Mouse (Mus musculus) limb, embryonic 12.5 days (tissue): ENCODE measurements around the gene Tmem175. TPM values are rescaled to one million over a fixed set of nuclear protein-coding genes. Genes with fewer than 3 reads are reported as not detected.

Source experiments
- ATAC-seq: fragments of 200-750 bp; cut with Nextera tagmentation; 2 replicates; pipeline ENCODE4 v1.8.0; 2017; ENCODE audit warnings: low read depth, moderate TSS enrichment; ENCODE audit not compliant: insufficient number of reproducible peaks, insufficient read depth, low FRiP score, low TSS enrichment
- H3K27ac ChIP-seq: fragments of 300-500 bp; sonication (generic); 2 replicates; pipeline ENCODE4 v1.5.1; 2016; ENCODE audit warnings: mild to moderate bottlenecking, moderate library complexity
- H3K27me3 ChIP-seq: fragments of 300-500 bp; sonication (generic); 2 replicates; pipeline ENCODE4 v1.6.1; 2016; ENCODE audit warnings: mild to moderate bottlenecking, moderate library complexity
- H3K36me3 ChIP-seq: fragments of 300-500 bp; sonication (generic); 2 replicates; pipeline ENCODE4 v1.6.1; 2016; ENCODE audit warnings: mild to moderate bottlenecking, moderate library complexity
- H3K4me1 ChIP-seq: fragments of 300-500 bp; sonication (generic); replicated peaks from 2 replicates; pipeline ENCODE4 v1.6.1; 2016
- H3K4me2 ChIP-seq: fragments of 300-500 bp; sonication (generic); 2 replicates; pipeline ENCODE4 v1.6.1; 2016; ENCODE audit warnings: mild to moderate bottlenecking, moderate library complexity
- H3K4me3 ChIP-seq: fragments of 300-500 bp; sonication (generic); replicated peaks from 2 replicates; pipeline ENCODE4 v1.5.1; 2016; ENCODE audit warnings: mild to moderate bottlenecking
- H3K9ac ChIP-seq: fragments of 300-500 bp; sonication (generic); replicated peaks from 2 replicates; pipeline ENCODE4 v1.6.1; 2016; ENCODE audit warnings: mild to moderate bottlenecking, moderate library complexity
- H3K9me3 ChIP-seq: fragments of 300-500 bp; sonication (generic); 2 replicates; pipeline ENCODE4 v1.6.1; 2016; ENCODE audit warnings: mild to moderate bottlenecking, moderate library complexity
- WGBS: fragments of 180-500 bp; shearing (Covaris S2); methylation state at CpG from one replicate; pipeline ENCODE4 v1.1.7; 2016; 5-methylcytosine and 5-hydroxymethylcytosine counted together
- polyA plus RNA-seq: library from polyadenylated mRNA; unstranded; fragments of >200 nt; fragmentation: Nextera tagmentation; extraction: Ambion mirVana; gene quantifications from 2 replicates; pipeline ENCODE4 v1.2.1, GENCODE M21; 2016

Tmem175 gene
- polyA plus RNA-seq, 1 experiment from 2014 or later: 17.8 TPM

DNA sequence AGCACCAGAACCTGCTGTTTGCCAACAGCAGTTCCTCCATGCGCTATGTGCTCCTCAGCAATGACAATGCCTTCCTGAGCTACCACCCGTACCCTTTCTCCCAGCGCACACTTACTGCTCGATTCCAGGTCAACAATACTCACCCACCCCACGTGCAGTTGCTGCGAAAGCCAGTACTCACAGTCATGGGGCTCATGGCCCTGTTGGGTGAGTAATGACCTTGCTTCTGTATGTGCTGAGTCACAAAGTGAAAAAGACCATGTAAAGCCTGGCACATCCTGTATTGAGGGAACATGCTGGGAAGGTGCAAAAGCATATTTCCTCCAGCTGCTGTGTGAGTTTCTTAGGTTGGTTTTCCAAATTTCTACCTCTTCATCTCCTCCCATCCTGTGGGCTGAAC lies 51.3 kb downstream of the Tmem175 start:
- Histone ChIP-seq H3K4me3 (no peak overlapping the region), H3K9ac (no peak overlapping the region), H3K4me1 (peaks cover 16% of the 10 kb centered on the region), H3K36me3 (peaks cover 12% of the 10 kb centered on the region; the same call in 1 of the 2 replicates), H3K9me3 (no peaks in the 10 kb centered on the region), H3K27me3 (no peaks in the 10 kb centered on the region), H3K4me2 (no peak overlapping the region), H3K27ac (no peak overlapping the region)
- 91% methylated on average over 6 of the region's 6 CpGs for WGBS
- no peak for ATAC-seq

DNA sequence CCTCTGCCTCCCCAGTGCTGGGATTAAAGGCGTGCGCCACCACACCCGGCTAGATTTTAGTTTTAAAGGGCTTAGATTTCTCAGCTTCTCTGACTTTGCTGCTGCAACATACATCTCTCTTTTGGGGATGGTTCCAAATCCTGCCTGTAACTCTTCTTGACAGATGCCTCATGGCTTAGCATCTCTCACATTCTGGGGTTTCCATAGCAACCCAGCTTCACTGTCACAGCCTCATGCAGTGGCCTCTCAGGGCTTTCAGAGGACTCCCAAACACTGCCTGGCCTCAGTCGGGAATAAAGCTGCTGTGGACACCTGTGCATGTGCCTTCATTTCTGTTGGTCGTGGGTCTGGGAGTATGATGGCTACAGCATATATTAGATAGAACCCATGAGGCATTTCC lies 59.5 kb downstream of the Tmem175 start:
- H3K9ac ChIP-seq: no peak overlapping the region
- ATAC-seq: no peak
- no peaks in the 10 kb centered on the region for H3K9me3 ChIP-seq
- no peak overlapping the region for H3K4me3 ChIP-seq
- H3K27me3 ChIP-seq: peaks cover 9% of the 10 kb centered on the region; the same call in 1 of the 2 replicates
- peaks cover 11% of the 10 kb centered on the region; the same call in 1 of the 2 replicates for H3K36me3 ChIP-seq
- H3K27ac ChIP-seq: no peak overlapping the region
- H3K4me2 ChIP-seq: no peak overlapping the region
- 76% methylated on average over 5 of the region's 5 CpGs for WGBS
- peaks cover 20% of the 10 kb centered on the region for H3K4me1 ChIP-seq

DNA sequence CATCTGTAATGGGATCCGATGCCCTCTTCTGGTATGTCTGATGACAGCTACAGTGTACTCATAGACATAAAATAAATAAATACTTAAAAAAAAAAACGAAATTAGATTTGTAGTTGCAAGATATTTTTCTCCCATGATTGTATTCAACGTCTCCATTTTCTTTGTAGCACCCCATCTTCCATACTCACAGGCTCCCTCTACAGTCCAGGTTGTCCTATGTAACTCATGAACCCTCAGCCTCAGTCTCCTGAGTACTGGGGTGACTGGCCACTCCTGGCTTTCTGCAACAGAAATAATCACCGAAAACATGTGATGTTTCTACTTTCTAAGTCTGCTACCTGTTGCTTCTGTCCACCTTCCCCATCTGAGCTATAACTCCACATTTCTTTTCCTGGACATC lies 61.6 kb downstream of the Tmem175 start:
- Histone ChIP-seq H3K36me3 (peaks cover 12% of the 10 kb centered on the region), H3K27me3 (peaks cover 9% of the 10 kb centered on the region; the same call in 1 of the 2 replicates), H3K9ac (no peak overlapping the region), H3K4me2 (no peak overlapping the region), H3K9me3 (no peaks in the 10 kb centered on the region), H3K4me1 (peaks cover 33% of the 10 kb centered on the region), H3K4me3 (no peak overlapping the region), H3K27ac (no peak overlapping the region)
- no peak for ATAC-seq
- WGBS: 70% methylated on average over 4 of the region's 4 CpGs

DNA sequence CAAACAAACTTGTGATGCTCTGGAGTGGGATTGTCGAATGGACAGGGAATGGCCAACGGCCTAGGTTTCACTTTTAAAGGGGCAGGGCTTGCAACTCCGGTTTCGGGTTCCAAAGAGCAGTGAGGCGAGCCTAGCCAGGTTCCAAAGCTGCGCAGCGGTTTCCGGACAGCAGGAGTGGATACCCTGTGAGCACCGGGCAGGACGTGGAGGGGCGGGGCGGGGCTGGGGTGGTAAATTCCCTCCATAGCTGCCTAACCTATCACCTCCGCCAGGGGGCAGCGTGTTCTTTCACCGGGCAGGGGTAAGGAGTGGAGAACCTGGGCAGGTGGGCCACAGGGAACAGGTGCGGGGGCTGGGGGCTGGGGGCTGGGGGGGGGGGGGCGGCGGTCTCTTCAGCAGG lies 62.7 kb downstream of the Tmem175 start, which contains the start of gene Fgfrl1:
TSS of gene Fgfrl1 (plus strand) at position 112 of the 400 bp plus-strand sequence.
- H3K9me3 ChIP-seq: no peaks in the 10 kb centered on the region
- peak within 1 kb of the TSS; percentile 93 for H3K9ac ChIP-seq
- peak within 1 kb of the TSS; percentile 41; the same call in 1 of the 2 replicates for H3K27ac ChIP-seq
- under 1% methylated on average over 17 of the region's 18 CpGs for whole genome bisulfite sequencing
- H3K4me3 ChIP-seq: peak within 1 kb of the TSS; percentile 93
- H3K4me2 ChIP-seq: peak within 1 kb of the TSS; percentile 75
- H3K36me3 ChIP-seq: peaks cover 11% of the 10 kb centered on the region
- H3K27me3 ChIP-seq: peaks cover 9% of the 10 kb centered on the region; the same call in 1 of the 2 replicates
- no peak for ATAC-seq
- peaks cover 45% of the 10 kb centered on the region for H3K4me1 ChIP-seq

DNA sequence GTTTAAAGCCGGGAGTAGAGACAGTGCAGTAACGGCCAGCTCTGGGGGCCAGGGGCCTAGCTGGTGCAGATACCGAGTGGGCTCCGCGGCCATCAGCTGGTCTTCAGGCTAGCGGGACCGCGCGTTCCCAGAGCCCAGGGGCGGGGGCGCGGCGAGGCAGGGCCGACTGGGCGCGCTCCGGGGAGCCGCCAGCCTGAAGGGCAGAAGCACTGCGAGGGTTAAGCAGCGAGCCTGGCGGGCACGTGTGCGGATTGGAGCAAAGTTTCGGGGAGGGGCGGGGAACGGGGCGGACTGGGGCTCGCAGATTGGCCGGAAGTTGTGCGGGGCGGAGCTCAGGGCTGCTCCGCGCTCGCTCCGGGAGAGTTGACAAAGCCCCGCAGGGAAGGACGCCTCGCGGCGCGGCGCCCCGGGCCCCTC lies 64.3 kb downstream of the Tmem175 start:
- H3K9ac ChIP-seq: peak overlapping the region; percentile 93
- peak overlapping the region; percentile 93 for H3K4me3 ChIP-seq
- peak overlapping the region; percentile 75 for H3K4me2 ChIP-seq
- H3K9me3 ChIP-seq: no peaks in the 10 kb centered on the region
- WGBS: 2% methylated on average over 35 of the region's 43 CpGs
- peaks cover 61% of the 10 kb centered on the region for H3K4me1 ChIP-seq
- H3K27me3 ChIP-seq: peaks cover 9% of the 10 kb centered on the region; the same call in 1 of the 2 replicates
- H3K36me3 ChIP-seq: peaks cover 18% of the 10 kb centered on the region
- peak overlapping the region; percentile 77 for H3K27ac ChIP-seq
- peak; percentile 90 for ATAC-seq

DNA sequence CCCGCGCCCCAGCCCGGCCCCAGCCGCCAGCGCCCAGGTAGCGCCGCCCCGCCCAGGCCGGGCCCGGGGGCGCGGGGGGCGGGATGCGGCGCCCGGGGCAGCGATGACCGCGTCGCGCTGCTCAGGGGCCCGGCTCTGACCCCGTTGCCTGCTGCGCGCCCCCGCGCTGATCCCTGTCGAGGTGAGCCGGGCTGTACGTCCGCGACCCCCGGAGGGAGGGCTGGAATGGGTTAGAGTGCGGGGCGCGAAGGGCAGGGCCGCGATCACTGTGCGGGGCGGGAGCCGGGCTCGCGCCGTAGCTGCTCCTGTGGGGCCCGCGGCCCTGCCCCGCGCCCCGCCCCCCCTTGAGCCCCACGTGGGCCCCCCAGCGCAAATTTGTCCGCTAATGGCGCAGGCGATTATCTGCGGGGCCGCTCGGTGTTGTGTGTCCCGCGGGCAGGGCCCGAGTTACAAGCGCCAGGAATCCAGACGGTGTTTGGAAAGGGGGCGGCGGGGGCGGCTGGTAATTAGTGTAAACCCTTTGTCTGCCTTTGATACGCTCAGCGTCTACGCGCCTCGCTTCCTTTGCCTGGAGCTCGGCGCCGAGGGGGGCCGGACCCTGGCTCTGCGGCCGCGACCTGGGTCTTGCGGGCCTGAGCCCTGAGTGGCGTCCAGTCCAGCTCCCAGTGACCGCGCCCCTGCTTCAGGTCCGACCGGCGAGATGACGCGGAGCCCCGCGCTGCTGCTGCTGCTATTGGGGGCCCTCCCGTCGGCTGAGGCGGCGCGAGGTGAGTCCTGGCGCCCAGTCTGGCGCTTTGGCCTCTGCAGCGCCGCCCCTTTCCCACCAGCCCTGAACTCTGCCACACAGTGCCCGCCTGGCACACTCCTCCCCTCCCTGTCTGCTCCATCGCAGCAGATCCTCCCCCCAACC lies 65.0 kb downstream of the Tmem175 start:
- peak overlapping the region; percentile 93 for H3K4me3 ChIP-seq
- peaks cover 23% of the 10 kb centered on the region for H3K36me3 ChIP-seq
- peaks cover 68% of the 10 kb centered on the region for H3K4me1 ChIP-seq
- ATAC-seq: peak; percentile 57
- peaks cover 9% of the 10 kb centered on the region; the same call in 1 of the 2 replicates for H3K27me3 ChIP-seq
- peak overlapping the region; percentile 77 for H3K27ac ChIP-seq
- H3K9ac ChIP-seq: peak overlapping the region; percentile 93
- under 1% methylated on average over 81 of the region's 99 CpGs for WGBS
- H3K4me2 ChIP-seq: peak overlapping the region; percentile 75
- no peaks in the 10 kb centered on the region for H3K9me3 ChIP-seq

DNA sequence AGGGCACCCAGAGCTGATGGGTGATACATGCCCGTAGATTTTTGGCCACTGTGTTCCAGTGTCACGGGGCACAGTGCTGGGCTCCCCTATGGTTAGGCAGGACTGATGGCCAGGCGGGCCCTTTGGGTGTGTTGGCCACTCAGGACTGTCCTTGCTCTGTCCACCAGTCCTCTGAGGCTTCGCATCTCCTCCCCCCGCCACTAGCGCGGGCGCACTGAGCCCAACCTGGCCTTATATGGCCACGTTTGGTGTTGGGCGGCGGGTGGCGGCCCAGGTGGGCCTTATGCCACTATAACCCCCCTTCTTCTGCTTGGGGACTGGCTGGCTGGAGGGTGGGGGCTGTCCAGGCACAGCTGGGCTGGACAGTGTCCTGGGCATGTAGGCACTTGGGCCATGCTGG lies 66.3 kb downstream of the Tmem175 start:
- 95% methylated on average over 12 of the region's 12 CpGs for WGBS
- Histone ChIP-seq H3K9me3 (no peaks in the 10 kb centered on the region), H3K4me2 (peak overlapping the region; percentile 75), H3K36me3 (peaks cover 20% of the 10 kb centered on the region), H3K4me1 (peaks cover 81% of the 10 kb centered on the region), H3K27me3 (peaks cover 9% of the 10 kb centered on the region; the same call in 1 of the 2 replicates), H3K4me3 (peak overlapping the region; percentile 93), H3K27ac (peak overlapping the region; percentile 94; the same call in 1 of the 2 replicates), H3K9ac (peak overlapping the region; percentile 93; the same call in 1 of the 2 replicates)
- no peak for ATAC-seq

DNA sequence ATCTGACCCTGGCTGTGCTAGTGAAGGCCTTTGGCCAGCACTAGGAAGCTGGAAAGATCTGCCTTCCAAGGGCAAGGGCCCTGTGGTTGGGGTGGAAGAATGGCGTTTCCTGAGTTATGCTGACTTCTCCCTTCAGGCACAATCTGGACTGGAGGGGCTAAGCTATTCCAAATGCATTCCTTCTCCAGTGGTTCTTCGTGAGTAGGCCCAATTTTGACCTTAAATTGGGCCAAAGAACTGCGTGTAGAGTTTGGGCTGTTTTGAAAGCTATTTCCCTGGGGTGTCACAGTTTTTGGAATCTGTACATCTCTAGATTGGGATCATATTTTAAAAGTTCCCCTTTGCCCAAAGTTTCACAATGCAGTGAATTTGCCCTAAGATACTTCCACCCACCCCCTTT lies 67.0 kb downstream of the Tmem175 start:
- Histone ChIP-seq H3K27ac (peak overlapping the region; percentile 94), H3K4me2 (peak overlapping the region; percentile 75), H3K27me3 (peaks cover 9% of the 10 kb centered on the region; the same call in 1 of the 2 replicates), H3K36me3 (peaks cover 25% of the 10 kb centered on the region), H3K9me3 (no peaks in the 10 kb centered on the region), H3K4me3 (peak overlapping the region; percentile 93; the same call in 1 of the 2 replicates), H3K9ac (no peak overlapping the region), H3K4me1 (peaks cover 87% of the 10 kb centered on the region)
- ATAC-seq: no peak
- WGBS: 73% methylated on average over 3 of the region's 3 CpGs

DNA sequence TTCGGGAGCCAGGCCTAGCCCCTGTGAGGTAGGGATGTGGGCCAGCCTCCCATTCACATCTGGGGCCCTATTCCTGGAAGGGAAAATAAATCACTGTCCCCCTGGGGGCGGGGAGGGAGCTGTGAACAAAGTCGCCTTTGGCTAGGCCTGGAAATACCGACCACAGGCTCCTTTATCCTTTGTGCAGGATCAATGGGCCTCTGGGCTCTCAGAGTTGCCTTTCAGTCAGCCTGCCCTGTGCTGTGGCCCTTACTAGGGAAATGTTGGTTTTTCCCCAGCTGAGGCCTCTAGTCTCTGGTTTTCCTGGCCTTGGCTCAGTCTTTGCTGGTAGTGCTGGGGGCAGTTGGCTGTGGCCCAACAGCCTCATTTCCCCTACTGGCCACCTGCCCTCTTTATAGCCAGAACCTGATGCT lies 67.8 kb downstream of the Tmem175 start:
- Histone ChIP-seq H3K9me3 (no peaks in the 10 kb centered on the region), H3K36me3 (peaks cover 33% of the 10 kb centered on the region), H3K27me3 (peaks cover 9% of the 10 kb centered on the region; the same call in 1 of the 2 replicates), H3K9ac (no peak overlapping the region; the same call in 1 of the 2 replicates), H3K27ac (peak overlapping the region; percentile 94), H3K4me2 (peak overlapping the region; percentile 75), H3K4me3 (peak overlapping the region; percentile 11), H3K4me1 (peaks cover 86% of the 10 kb centered on the region)
- no peak for ATAC-seq
- WGBS: 25% methylated on average over 4 of the region's 4 CpGs
